Mouse (Mus musculus) CD4-positive, CD25-positive, alpha-beta regulatory T cell (primary cell): ENCODE data around the gene Degs2. TPM values are rescaled to one million over a fixed set of nuclear protein-coding genes. Genes with fewer than 3 reads are reported as not detected.

Experiments
- polyA plus RNA-seq: library from polyadenylated mRNA; unstranded; fragments of 100-300 nt; shearing (Covaris generic); gene quantifications from one replicate; pipeline ENCODE4 v1.2.1, GENCODE M21; 2017

Gene Degs2
- polyA plus RNA-seq: 5.4 TPM

GRCm38 (mm10) chr12:108702185-108702584 lies at the start of gene Degs2:
Gene Degs2, minus strand, starts transcription at chr12:108702315.

Other genes with a start within 250 kb of the Degs2 start
- gene Evl, start 147.6 kb downstream of the Degs2 start, polyA plus RNA-seq: 637 TPM
- 14.4 TPM for gene Yy1, start 90.7 kb upstream of the Degs2 start, polyA plus RNA-seq
- gene Slc25a29, start 133.6 kb upstream of the Degs2 start, polyA plus RNA-seq: 10.9 TPM
- 1.4 TPM for gene Slc25a47, start 133.7 kb upstream of the Degs2 start, polyA plus RNA-seq
- 9.4 TPM for gene Wdr25, start 191.3 kb upstream of the Degs2 start, polyA plus RNA-seq
- gene Wars, start 191.9 kb upstream of the Degs2 start, polyA plus RNA-seq: 83.3 TPM